Mouse (Mus musculus) intestine, postnatal 0 days (tissue): ENCODE measurements at regions not wholly inside any gene's neighbourhood (a gene's known extent, or its start where the extent isn't known, plus 50 kb on each side); places are given as distances from the start of the nearest gene placed in this dataset.

Experiments used
- ATAC-seq: fragments of 200-750 bp; cut with Nextera tagmentation; 2 replicates; pipeline ENCODE4 v1.8.0; 2017; ENCODE audit warnings: mild to moderate bottlenecking, moderate TSS enrichment, moderate library complexity
- H3K27ac ChIP-seq: fragments of 300-500 bp; sonication (generic); 2 replicates; pipeline ENCODE4 v1.5.1; 2014; ENCODE audit warnings: mild to moderate bottlenecking, low read depth, low read length, moderate library complexity
- H3K27me3 ChIP-seq: fragments of 300-500 bp; sonication (generic); replicated peaks from 2 replicates; pipeline ENCODE4 v1.6.1; 2014; ENCODE audit warnings: low read length, mixed read lengths; ENCODE audit not compliant: control insufficient read depth, insufficient read depth
- H3K36me3 ChIP-seq: fragments of 300-500 bp; sonication (generic); 2 replicates; pipeline ENCODE4 v1.6.1; 2014; ENCODE audit warnings: mild to moderate bottlenecking, moderate library complexity; ENCODE audit not compliant: control insufficient read depth, insufficient read depth
- H3K4me1 ChIP-seq: fragments of 300-500 bp; sonication (generic); replicated peaks from 2 replicates; pipeline ENCODE4 v1.6.1; 2014; ENCODE audit warnings: antibody characterized with exemption, low read length, mixed read lengths; ENCODE audit not compliant: control insufficient read depth, insufficient read depth
- H3K4me2 ChIP-seq: fragments of 300-500 bp; sonication (generic); replicated peaks from 2 replicates; pipeline ENCODE4 v1.6.1; 2014; ENCODE audit warnings: low read depth, mild to moderate bottlenecking, moderate library complexity
- H3K4me3 ChIP-seq: fragments of 300-500 bp; sonication (generic); 2 replicates; pipeline ENCODE4 v1.5.1; 2014; ENCODE audit warnings: low read depth, low read length
- H3K9ac ChIP-seq: fragments of 300-500 bp; sonication (generic); 2 replicates; pipeline ENCODE4 v1.6.1; 2014; ENCODE audit warnings: mild to moderate bottlenecking, low read depth, low read length
- H3K9me3 ChIP-seq: fragments of 300-500 bp; sonication (generic); 2 replicates; pipeline ENCODE4 v1.6.1; 2016; ENCODE audit warnings: mixed run types; ENCODE audit not compliant: control insufficient read depth
- CTCF ChIP-seq: sonication (generic); IDR thresholded peaks from 2 replicates; pipeline ENCODE4 v1.5.1; 2016; ENCODE audit warnings: low read depth, mild to moderate bottlenecking, control low read depth, antibody characterized with exemption, moderate library complexity
- WGBS: fragments of 180-500 bp; shearing (Covaris S2); extraction: QIAGEN DNeasy Blood & Tissue Kit; methylation state at CpG from one replicate; pipeline ENCODE4 v1.1.7; 2014; 5-methylcytosine and 5-hydroxymethylcytosine counted together

DNA sequence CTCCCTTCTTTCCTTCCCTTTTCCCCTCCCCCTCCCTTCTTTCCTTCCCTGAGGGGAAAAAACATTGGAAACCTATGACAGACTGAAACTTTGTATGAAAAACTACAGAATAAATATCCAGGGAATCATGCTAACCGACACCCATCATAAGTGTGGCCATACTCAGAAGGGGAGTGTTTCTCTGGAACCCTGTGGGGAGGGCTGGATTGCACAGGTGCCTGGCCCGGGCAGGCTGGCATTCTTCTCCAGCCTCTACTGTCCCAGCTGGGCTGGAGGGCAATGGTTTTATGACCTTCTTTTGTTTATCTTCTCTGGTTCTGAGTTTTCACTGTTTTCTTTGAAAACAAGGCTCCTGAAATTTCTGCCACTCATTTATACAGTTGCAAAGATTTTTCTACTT, 307.9 kb downstream of the Satb1 start:
- no peak for TF ChIP-seq CTCF
- no peak for ATAC-seq
- Histone ChIP-seq H3K27me3 (no peaks in the 10 kb centered on the region), H3K36me3 (no peaks in the 10 kb centered on the region), H3K4me1 (no peaks in the 10 kb centered on the region), H3K27ac (no peak overlapping the region), H3K9ac (no peak overlapping the region), H3K9me3 (no peaks in the 10 kb centered on the region), H3K4me2 (no peak overlapping the region), H3K4me3 (no peak overlapping the region)
- WGBS = 36% methylated on average over 2 of the region's 2 CpGs

DNA sequence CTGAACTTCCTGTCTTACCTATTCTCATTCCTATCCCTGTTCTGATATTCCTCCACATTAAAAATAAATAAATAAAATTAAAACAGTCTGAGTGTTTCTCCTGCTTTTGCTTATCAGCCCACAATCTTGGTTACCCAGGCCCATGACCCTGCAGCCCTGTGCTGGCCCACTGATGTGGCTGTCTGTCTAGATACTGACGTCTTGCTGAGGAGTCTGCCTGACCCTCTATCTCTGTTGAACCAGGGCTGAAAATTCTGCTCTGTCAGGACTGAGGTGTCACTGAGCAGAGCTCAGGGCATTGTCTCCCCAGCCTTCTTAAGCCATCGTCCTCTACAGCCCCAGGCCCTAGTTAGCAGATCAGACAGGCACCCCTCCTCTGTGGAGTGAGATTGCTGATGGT, 321.2 kb downstream of the Satb1 start:
- no peak for TF ChIP-seq CTCF
- no peak overlapping the region for H3K27ac ChIP-seq

DNA sequence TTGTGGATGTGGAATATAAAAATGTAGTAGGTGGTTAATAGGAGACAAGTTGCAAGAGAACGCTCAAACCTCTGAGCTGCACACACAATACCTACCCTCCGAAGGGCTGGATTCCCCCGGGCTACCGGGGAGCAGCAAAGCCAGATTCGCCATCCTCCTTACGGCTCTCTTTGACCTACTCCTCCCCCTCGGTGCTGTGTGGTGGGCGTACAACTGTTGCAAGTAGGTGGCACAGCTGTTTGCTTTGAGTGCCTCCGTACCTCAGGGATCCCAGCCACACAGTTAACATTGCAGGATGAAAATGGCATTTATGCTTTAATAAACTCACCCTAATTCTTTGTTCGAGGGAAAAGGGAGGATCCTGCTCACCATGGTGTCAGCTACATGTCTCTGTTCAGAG, 321.6 kb upstream of the Tbc1d5 start:
- no peaks in the 10 kb centered on the region for H3K36me3 ChIP-seq
- H3K9me3 ChIP-seq = no peaks in the 10 kb centered on the region
- H3K4me1 ChIP-seq = no peaks in the 10 kb centered on the region
- H3K27me3 ChIP-seq = no peaks in the 10 kb centered on the region
- ATAC-seq = no peak
- TF ChIP-seq CTCF = no peak
- H3K4me3 ChIP-seq = no peak overlapping the region
- no peak overlapping the region for H3K27ac ChIP-seq
- no peak overlapping the region for H3K9ac ChIP-seq
- WGBS = 91% methylated on average over 10 of the region's 10 CpGs
- H3K4me2 ChIP-seq = no peak overlapping the region

More for the DNA sequence above, 321.2 kb downstream of the Satb1 start:
- Histone ChIP-seq H3K4me1 (no peaks in the 10 kb centered on the region), H3K9ac (no peak overlapping the region), H3K9me3 (no peaks in the 10 kb centered on the region), H3K27me3 (no peaks in the 10 kb centered on the region), H3K4me3 (no peak overlapping the region), H3K4me2 (no peak overlapping the region), H3K36me3 (no peaks in the 10 kb centered on the region)
- no peak for ATAC-seq
- WGBS = 58% methylated on average over 2 of the region's 2 CpGs

DNA sequence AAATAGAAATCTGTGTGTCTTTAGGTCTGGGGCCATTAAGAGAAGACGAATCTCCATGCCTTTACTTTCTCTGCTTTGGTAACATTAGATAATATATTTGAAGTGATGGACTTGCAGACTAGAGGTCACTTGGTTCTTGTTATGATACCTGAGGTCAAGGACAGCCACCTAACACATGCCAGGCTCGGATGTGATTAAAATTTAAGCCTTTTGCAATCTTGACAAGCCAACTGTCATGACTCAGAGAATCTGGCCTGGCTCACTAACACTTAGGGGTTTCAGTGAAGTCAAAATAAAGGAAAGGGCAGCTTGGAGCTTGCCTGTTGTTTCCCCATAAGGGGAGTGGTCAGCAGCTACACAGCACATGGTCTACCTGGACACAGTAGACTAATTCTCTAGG, 320.4 kb upstream of the Tbc1d5 start:
- Histone ChIP-seq H3K4me2 (no peak overlapping the region), H3K9me3 (no peaks in the 10 kb centered on the region), H3K9ac (no peak overlapping the region), H3K4me3 (no peak overlapping the region), H3K36me3 (no peaks in the 10 kb centered on the region), H3K27me3 (no peaks in the 10 kb centered on the region), H3K4me1 (no peaks in the 10 kb centered on the region), H3K27ac (no peak overlapping the region)
- WGBS = 67% methylated on average over 2 of the region's 2 CpGs
- TF ChIP-seq CTCF = no peak
- no peak for ATAC-seq

DNA sequence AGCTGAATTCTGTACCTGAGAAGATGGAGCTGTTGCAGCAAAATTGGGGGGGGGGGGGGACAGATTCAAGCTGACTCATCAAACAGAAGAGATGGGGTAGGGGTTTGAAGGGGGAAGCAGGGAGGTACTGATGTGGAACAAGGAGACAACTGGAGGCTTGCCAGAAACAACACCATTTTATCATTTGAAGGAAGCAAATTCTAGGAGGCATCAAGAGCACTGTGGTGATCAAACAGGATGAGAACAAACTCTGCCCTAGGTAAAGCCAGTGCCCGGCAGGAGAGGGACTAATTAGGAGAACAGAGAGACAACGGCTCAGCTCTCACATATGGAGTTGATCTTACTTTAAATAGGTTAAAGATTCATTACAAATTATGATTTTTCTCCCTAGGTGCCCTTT, 315.9 kb upstream of the Tbc1d5 start:
- H3K9me3 ChIP-seq = no peaks in the 10 kb centered on the region
- no peak overlapping the region for H3K4me2 ChIP-seq
- no peak overlapping the region for H3K9ac ChIP-seq
- WGBS = 71% methylated on average over 2 of the region's 2 CpGs
- no peak overlapping the region for H3K27ac ChIP-seq
- TF ChIP-seq CTCF = no peak
- no peak overlapping the region for H3K4me3 ChIP-seq
- no peaks in the 10 kb centered on the region for H3K27me3 ChIP-seq
- no peak for ATAC-seq
- no peaks in the 10 kb centered on the region for H3K36me3 ChIP-seq
- H3K4me1 ChIP-seq = no peaks in the 10 kb centered on the region

DNA sequence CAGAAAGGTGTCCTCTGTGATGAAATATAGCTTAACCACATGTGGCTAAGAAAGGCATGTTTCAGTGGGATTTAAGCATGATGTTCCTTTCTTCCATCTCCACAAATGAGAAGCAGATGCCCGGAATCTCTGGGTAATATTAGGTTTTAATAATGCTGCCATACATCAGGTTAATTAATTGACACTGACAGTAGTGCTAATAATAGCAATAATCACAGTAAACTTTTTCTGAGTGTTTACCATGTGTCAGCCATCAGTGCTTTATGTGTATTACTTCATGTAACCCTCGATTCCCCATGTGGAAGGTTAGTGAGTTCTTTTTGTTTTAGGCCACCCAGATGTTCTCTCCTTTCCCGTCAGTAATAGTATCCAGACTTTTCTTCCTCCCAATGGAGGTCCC, 310.2 kb upstream of the Tbc1d5 start:
- TF ChIP-seq CTCF = no peak
- H3K4me2 ChIP-seq = no peak overlapping the region
- no peak for ATAC-seq
- 65% methylated on average over 3 of the region's 3 CpGs for WGBS
- no peak overlapping the region for H3K9ac ChIP-seq
- H3K27ac ChIP-seq = no peak overlapping the region
- H3K9me3 ChIP-seq = no peaks in the 10 kb centered on the region
- H3K27me3 ChIP-seq = no peaks in the 10 kb centered on the region
- H3K4me1 ChIP-seq = no peaks in the 10 kb centered on the region
- no peaks in the 10 kb centered on the region for H3K36me3 ChIP-seq
- H3K4me3 ChIP-seq = no peak overlapping the region

DNA sequence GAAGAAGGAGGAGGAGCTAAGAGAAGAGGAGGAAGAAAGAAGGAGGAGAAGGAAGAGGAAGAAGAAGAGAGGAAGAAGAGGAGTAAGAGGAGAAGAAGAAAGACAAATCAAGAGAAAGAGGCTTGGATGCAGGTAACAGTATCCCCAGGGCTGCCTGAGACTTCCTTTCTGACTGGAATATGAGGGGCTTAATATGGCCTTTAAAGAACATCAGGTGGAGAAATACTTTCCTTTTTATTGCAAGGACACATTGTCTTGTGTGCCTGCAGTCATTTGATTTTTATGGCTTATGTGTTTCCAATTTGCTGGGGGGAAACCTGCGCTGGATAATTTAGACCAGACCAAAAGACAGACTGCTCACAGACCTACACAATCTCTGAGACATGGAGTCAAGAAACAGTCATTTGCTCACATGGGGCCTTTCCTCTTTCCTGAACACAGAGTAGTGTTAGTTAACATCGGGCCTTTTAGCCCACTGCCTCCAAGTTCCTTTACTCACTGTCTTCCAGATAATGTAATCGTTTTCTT, 308.8 kb upstream of the Tbc1d5 start:
- H3K27ac ChIP-seq = no peak overlapping the region
- 83% methylated on average over 3 of the region's 3 CpGs for WGBS
- no peak for TF ChIP-seq CTCF
- H3K9me3 ChIP-seq = no peaks in the 10 kb centered on the region
- no peaks in the 10 kb centered on the region for H3K4me1 ChIP-seq
- H3K4me3 ChIP-seq = no peak overlapping the region
- no peaks in the 10 kb centered on the region for H3K27me3 ChIP-seq
- H3K4me2 ChIP-seq = no peak overlapping the region
- no peak overlapping the region for H3K9ac ChIP-seq
- no peak for ATAC-seq
- no peaks in the 10 kb centered on the region for H3K36me3 ChIP-seq
